Mouse (Mus musculus) bone marrow, adult 2 months (tissue): ENCODE measurements around the gene Tnip1. TPM values are rescaled to one million over a fixed set of nuclear protein-coding genes. Genes with fewer than 3 reads are reported as not detected.
A peak's percentile ranks its signal among the peaks of the same experiment; 100 is the strongest.

Experiments used
- H3K27ac ChIP-seq: fragments of 200-500 bp; 2 replicates; pipeline ENCODE4 v1.5.1; 2012; ENCODE audit warnings: low read depth, mild to moderate bottlenecking, control low read depth, inconsistent platforms, low read length; ENCODE audit not compliant: control insufficient read depth, poor library complexity, insufficient read depth
- H3K4me1 ChIP-seq: fragments of 200-500 bp; 2 replicates; pipeline ENCODE4 v1.6.1; 2011; ENCODE audit warnings: low read length; ENCODE audit not compliant: control insufficient read depth, insufficient read depth
- H3K4me3 ChIP-seq: fragments of 200-500 bp; replicated peaks from 2 replicates; pipeline ENCODE3; 2011; ENCODE audit warnings: mild to moderate bottlenecking, low read depth, low read length, control low read depth; ENCODE audit not compliant: control insufficient read depth
- CTCF ChIP-seq: fragments of 200-500 bp; IDR thresholded peaks from 2 replicates; pipeline ENCODE4 v1.5.1; 2011; ENCODE audit warnings: low read length, control low read depth; ENCODE audit not compliant: control insufficient read depth, insufficient read depth
- POLR2A ChIP-seq: fragments of 200-500 bp; IDR thresholded peaks from 2 replicates; pipeline ENCODE4 v1.6.1; 2011; ENCODE audit warnings: low read depth, mild to moderate bottlenecking, control low read depth, low read length, borderline replicate concordance; ENCODE audit not compliant: control insufficient read depth
- WGBS: fragments of 180-500 bp; shearing (Covaris S2); methylation state at CpG from one replicate; pipeline ENCODE4 v1.1.7; 2018; 5-methylcytosine and 5-hydroxymethylcytosine counted together
- polyA plus RNA-seq: library from polyadenylated mRNA; stranded (reverse); fragments of >200 nt; gene quantifications from 2 replicates; pipeline ENCODE4 v1.2.4, GENCODE M21; 2011; ENCODE audit warnings: low replicate concordance; ENCODE audit not compliant: missing spikeins, insufficient read depth, insufficient read length

Tnip1 gene
- polyA plus RNA-seq, 1 experiment: 22.5 TPM

DNA sequence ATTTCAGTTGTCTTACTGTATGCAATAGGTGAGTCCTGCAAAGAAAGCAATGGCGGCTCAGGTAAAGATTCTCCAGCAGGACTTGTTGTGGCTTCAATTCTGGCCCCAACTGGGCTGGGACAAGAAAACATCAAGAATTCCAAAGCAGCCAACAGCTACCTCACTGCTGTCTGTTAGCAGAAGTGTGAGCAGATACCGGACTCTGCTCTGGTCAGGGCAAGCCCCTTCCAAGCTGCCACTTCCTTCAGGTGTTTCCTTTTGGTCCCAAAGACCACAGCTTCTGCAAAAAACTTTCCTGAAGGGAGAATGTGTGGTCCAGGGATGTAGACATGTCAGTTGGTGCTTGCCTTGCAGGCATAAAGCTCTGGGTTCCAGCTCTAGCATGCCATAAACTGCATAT, 13.0 kb upstream of the Tnip1 start:
- H3K4me1 ChIP-seq: peaks cover 12% of the 10 kb centered on the region
- no peak overlapping the region for H3K4me3 ChIP-seq
- no peak for TF ChIP-seq CTCF
- no peak for TF ChIP-seq POLR2A
- WGBS: 13% methylated on average over 2 of the region's 2 CpGs
- H3K27ac ChIP-seq: no peak overlapping the region

DNA sequence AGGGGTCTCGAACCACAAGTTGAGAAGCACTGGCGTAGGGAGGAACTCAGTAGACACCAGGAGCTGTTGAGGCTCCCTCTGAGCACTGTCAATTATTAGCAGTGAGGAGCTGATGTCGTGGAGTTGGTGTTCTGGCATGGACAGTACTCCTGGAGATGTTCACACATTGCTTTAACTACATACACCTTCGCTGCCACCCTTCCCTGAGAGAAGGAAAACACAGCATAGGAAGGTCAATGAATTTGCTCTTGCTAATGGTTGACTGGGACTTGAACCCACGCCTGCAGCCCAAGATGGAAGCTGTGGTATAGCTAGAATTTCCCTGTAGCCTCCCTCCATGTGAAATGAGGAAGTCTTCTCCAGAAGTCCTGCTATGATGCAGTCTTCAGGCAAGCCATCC, 12.6 kb upstream of the Tnip1 start:
- TF ChIP-seq POLR2A (no peak), CTCF (no peak)
- 50% methylated on average over 5 of the region's 5 CpGs for WGBS
- Histone ChIP-seq H3K4me3 (no peak overlapping the region), H3K4me1 (peaks cover 12% of the 10 kb centered on the region), H3K27ac (no peak overlapping the region)

DNA sequence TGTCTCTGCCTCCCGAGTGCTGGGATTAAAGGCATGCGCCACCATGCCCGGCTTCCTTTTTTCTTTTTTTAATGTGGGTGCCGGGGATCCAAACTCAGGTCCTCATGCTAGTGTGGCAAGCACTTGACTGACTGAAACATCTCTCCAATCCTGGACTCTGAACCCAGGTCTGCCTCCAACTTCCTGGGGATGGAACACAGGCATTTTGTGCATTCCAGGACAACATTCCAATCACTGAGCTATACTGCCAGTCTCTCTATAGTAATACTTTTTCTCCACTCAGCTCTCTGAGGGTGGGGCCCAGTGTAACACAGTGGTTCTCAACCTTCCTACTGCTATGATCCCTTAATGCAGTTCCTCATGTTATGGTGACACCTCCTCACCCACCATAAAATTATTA, 11.9 kb upstream of the Tnip1 start:
- Histone ChIP-seq H3K27ac (no peak overlapping the region), H3K4me3 (no peak overlapping the region), H3K4me1 (peaks cover 12% of the 10 kb centered on the region)
- WGBS: 73% methylated on average over 4 of the region's 4 CpGs
- TF ChIP-seq POLR2A (no peak), CTCF (no peak)

DNA sequence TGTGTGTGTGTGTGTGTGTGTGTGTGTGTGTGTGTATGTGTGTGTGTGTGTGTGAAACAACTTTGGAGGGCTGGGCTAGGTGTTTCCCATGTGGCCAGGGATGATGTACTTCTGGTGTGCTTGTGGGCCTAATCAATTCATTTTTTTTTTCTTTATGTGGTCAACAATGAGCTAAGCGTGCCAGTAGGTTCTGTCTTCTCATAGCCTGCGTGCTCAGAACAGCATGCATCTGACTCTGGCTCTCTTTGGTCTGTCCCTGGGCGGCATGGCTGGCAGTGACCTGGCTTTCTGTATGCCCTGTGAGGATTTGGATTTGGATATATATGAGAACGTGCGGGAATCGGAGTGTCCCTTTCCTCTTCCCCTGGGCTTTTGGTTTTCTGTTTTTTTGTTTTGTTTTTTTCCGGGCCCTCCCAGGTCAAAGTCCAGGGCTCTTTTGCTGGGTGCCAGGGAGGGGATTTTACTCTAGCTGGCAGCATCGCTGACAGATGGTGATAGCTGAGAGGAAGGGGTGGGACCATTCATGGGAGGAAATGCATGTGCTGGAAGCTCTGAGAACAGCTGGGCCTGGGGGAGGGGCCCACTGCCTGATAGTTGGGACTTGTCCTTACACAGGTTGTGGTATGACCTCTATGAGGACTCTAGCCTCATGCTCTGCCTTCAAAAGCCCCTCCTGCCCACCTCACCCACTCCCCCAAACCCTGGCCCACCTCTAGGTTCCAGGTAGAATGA, 10.9 kb upstream of the Tnip1 start:
- 11% methylated on average over 8 of the region's 8 CpGs for WGBS

DNA sequence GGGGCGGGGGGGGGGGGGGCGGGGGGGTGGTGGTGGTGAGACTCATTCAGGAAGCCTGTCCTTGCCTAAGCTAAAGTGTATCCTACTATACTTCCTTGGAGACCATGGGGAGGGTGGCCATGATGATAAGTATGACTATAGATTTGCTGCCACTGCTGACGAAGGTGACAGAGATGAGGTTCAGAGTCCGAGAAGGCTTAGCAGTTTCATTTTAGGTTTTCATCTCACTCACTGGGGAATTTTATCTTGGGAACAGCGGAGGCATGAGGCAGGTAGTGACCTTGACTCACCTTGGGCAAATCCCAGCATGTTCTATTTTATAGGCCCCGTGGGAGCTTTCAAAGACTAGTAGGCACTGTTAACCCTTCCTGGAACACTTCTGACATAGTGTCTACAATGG, 10.1 kb upstream of the Tnip1 start:
- TF ChIP-seq CTCF (no peak), POLR2A (no peak)
- WGBS: 40% methylated on average over 6 of the region's 6 CpGs

More for the DNA sequence above, 10.9 kb upstream of the Tnip1 start:
- Histone ChIP-seq H3K27ac (peak overlapping the region; percentile 1; the same call in 1 of the 2 replicates), H3K4me3 (no peak overlapping the region), H3K4me1 (peaks cover 12% of the 10 kb centered on the region)
- TF ChIP-seq POLR2A: no peak
- TF ChIP-seq CTCF: no peak

DNA sequence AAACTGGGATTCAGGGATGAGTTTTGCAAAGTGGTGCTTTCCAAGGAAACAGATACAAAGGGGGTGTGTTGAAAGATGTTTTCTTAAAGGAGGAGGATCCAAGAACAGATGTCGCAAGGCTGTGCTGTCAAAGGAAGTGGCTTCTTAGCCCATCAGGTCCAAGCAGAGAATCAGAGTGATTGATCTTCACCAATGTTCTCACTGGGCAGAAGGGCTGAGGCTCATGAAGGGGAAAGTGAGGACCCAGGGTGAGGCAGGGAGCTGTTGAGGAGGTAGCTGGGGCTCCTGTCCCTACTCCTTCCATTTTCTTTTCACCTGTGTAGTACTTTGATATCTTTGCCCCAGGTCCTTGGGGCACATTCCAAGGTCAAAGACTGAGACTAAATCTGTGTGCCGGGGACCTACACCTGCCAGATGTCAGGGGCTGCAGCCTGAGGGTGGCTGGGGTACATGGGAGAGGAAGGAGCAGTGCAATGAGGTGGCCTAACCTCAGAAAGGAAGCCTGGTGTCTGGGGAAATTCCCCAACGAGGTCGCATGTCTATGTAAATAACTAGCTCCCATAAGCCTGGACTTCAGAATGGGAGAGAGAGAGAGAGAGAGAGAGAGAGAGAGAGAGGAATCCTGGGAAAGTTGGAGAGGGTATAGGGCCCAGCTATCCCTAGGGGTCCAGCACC, 9.5 kb upstream of the Tnip1 start:
- no peak for TF ChIP-seq POLR2A
- TF ChIP-seq CTCF: no peak
- 10% methylated on average over 4 of the region's 4 CpGs for WGBS
- no peak overlapping the region for H3K4me3 ChIP-seq
- H3K27ac ChIP-seq: peak overlapping the region; percentile 67; the same call in 1 of the 2 replicates
- H3K4me1 ChIP-seq: peaks cover 12% of the 10 kb centered on the region

More for the DNA sequence above, 10.1 kb upstream of the Tnip1 start:
- Histone ChIP-seq H3K4me3 (no peak overlapping the region), H3K27ac (no peak overlapping the region), H3K4me1 (peaks cover 12% of the 10 kb centered on the region)

DNA sequence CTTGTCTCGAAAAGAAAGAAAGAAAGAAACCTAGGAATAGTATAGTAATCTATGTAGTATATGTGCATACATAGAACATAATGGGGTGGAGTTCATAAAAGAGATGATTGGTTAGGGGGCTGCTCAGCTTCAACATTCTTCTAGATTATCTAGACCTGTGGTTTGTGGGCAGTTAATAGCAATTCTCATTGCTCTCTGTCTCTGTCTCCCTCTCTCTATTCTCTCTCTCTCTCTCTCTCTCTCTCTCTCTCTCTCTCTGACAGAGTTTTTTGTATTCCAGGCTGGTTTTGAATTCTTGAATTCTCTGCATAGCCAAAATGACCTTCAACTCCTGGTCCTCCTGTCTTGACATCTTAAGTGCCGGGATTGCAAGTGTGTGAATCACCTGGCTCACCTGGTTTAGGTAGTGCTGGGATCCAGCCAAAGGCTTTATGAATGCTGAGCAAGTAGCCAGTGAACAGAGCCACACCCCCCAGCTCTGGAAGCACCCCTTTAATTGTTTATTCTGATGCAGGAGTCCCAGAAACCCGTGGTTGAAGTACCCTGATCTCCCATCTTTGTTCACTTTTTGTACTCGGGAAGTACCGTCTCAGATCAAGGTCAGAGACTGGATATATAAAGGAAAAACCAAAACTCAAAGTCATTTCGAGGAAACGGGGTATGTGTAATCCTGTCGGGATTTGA, 8.8 kb upstream of the Tnip1 start:
- H3K4me3 ChIP-seq: no peak overlapping the region
- WGBS: 43% methylated on average over 8 of the region's 8 CpGs
- H3K27ac ChIP-seq: no peak overlapping the region
- TF ChIP-seq CTCF (no peak), POLR2A (no peak)
- peaks cover 12% of the 10 kb centered on the region for H3K4me1 ChIP-seq

DNA sequence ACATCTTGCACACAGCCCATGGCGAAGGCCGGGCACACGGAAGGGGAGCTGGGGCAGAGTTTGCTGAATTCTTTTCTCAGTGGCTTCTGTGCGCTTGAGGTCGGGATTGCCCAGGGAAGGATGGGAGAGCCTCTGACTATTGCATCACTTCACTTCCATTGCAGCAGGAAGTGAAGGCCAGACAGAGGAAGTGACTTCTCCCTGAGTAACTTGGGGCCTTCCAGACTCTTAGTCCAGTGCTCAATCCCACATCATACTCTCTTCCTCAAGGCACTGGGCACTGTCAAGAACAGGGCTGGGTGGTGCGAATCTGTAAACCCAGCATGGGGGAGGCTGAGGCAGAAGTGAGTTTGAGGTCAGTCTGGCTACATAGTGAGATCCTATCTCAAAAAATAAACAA, 2.5 kb upstream of the Tnip1 start:
- Histone ChIP-seq H3K27ac (no peak overlapping the region), H3K4me1 (peaks cover 9% of the 10 kb centered on the region), H3K4me3 (no peak overlapping the region)
- WGBS: 37% methylated on average over 6 of the region's 6 CpGs
- TF ChIP-seq POLR2A (no peak), CTCF (no peak)

DNA sequence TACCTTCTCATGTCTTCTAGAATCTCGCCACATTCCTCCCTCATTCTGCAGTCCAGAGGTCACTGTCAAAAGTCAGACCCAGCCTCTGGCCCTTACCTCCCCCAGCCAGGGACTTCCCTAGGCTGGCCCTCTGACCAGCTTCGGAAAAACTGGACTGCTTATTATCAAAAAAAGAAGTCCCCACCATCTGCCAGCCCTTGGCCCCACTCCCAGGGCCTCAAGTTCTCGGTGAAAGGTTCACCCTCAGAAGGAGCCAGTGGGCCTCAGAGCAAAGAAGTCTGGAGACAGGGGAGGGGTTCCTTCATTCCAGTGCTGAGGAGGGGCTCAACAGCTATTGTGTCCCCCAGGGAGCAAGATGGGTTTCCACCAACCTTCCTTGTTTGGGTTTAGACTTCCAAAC, 796 bp downstream of the Tnip1 start:
- TF ChIP-seq POLR2A (no peak), CTCF (no peak)
- Histone ChIP-seq H3K4me3 (no peak overlapping the region), H3K4me1 (peaks cover 11% of the 10 kb centered on the region), H3K27ac (no peak overlapping the region)
- WGBS: 39% methylated on average over 3 of the region's 3 CpGs
